ENCODE assay signal across 10 mouse cellular contexts in the genomic region with DNA sequence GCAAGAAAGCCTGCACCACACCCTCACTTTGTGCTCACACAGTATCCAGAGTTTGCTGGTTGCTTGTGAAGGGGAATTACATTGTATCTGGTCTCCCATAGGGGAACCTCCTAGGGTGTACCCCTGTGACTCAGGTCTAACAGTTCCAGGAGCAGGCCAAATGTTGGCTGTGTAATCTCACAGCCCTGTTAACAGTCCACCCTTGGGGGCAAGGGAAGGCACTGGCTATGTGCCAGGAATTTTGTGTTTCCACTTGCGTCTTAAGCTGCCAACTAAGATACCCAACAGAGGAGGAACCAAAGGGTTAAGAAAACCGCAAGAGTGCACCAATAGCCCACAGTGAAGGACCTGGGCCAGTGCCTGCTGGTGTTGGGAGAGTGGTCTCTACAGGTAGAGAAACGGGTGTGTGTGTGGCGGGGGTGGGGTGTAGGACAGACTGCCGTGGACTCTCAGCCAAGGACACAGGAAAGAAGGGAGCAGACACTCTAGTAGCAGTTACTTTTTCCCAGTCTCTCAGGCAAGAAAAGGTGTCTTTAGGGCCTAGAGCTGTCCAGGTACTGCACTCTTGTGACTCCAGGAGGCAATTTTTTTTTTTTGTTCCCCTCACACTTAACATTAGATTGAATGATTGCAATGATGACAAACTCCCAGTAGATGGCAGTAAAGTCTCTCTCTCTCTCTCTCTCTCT. TPM values are rescaled to one million over a fixed set of nuclear protein-coding genes. Genes with fewer than 3 reads are reported as not detected.
DNase-seq lines count a peak whose midpoint lies in the region; ATAC-seq and TF ChIP-seq lines count a peak whose summit lies in the region.
"Had no signal": no experiment of that assay in that cellular context is flagged by ENCODE, and none has a peak within 500 bp of the region (broad histone marks: within the 10 kb centered on the region; RNA-seq: fewer than 3 reads in every experiment).

No protein-coding gene starts in this region.

- H3K4me3 ChIP-seq in liver, postnatal 0 days (ENCODE audit: low read depth, low read length), result no peak overlapping the region
- no peak overlapping the region for H3K4me3 ChIP-seq in liver, embryonic 11.5 days (ENCODE audit: low read depth, low read length)
- H3K4me3 ChIP-seq in forebrain, postnatal 0 days (ENCODE audit: low read depth, low read length), result no peak overlapping the region
- H3K4me3 ChIP-seq: embryonic facial prominence, embryonic 12.5 days had no signal

- H3K9me3 ChIP-seq in liver, postnatal 0 days (ENCODE audit: low read length), result no peaks in the 10 kb centered on the region
- no peaks in the 10 kb centered on the region for H3K9me3 ChIP-seq in liver, embryonic 11.5 days (ENCODE audit: control insufficient read depth, low read length)
- no peaks in the 10 kb centered on the region for H3K9me3 ChIP-seq in forebrain, postnatal 0 days (ENCODE audit: low read length)
- H3K9me3 ChIP-seq: embryonic facial prominence, embryonic 12.5 days had no signal

- WGBS in liver, postnatal 0 days (ENCODE audit: insufficient replicate concordance), result 56% methylated on average over 5 of the region's 5 CpGs
- 67% methylated on average over 5 of the region's 5 CpGs for WGBS in liver, embryonic 11.5 days
- 48% methylated on average over 5 of the region's 5 CpGs for WGBS in forebrain, postnatal 0 days

- H3K9ac ChIP-seq in liver, postnatal 0 days (replicated peaks), result no peak overlapping the region
- no peak overlapping the region for H3K9ac ChIP-seq in liver, embryonic 11.5 days (ENCODE audit: low read depth, low read length)
- no peak overlapping the region for H3K9ac ChIP-seq in forebrain, postnatal 0 days
- H3K9ac ChIP-seq: embryonic facial prominence, embryonic 12.5 days had no signal

- no peak overlapping the region for H3K27ac ChIP-seq in liver, postnatal 0 days (ENCODE audit: low read depth)
- H3K27ac ChIP-seq in liver, embryonic 11.5 days (ENCODE audit: low read depth, low read length), result no peak overlapping the region
- H3K27ac ChIP-seq in forebrain, postnatal 0 days (ENCODE audit: low read depth, low read length), result no peak overlapping the region
- H3K27ac ChIP-seq: embryonic facial prominence, embryonic 12.5 days; macrophage had no signal

- no peaks in the 10 kb centered on the region for H3K4me1 ChIP-seq in liver, postnatal 0 days (ENCODE audit: insufficient read depth)
- H3K4me1 ChIP-seq in liver, embryonic 11.5 days (replicated peaks; ENCODE audit: control insufficient read depth, insufficient read depth, low read length), result no peaks in the 10 kb centered on the region
- no peaks in the 10 kb centered on the region for H3K4me1 ChIP-seq in forebrain, postnatal 0 days (ENCODE audit: insufficient read depth)

- TF ChIP-seq CTCF in liver, postnatal 0 days (IDR thresholded peaks at IDR 0.05; ENCODE audit: low read depth), result peak; percentile 38
- TF ChIP-seq CTCF in forebrain, postnatal 0 days (IDR thresholded peaks at IDR 0.05; ENCODE audit: low read depth), result peak; percentile 76

- peak; percentile 56 to 84 for DNase-seq in cerebellum, postnatal 10 days
- DNase-seq in cerebellum, adult 11 months, result no peak
- no peak for DNase-seq in liver, postnatal 0 days
- DNase-seq in liver, embryonic 11.5 days (ENCODE audit: low spot score), result no peak
- peak; percentile 80 for DNase-seq in forebrain, postnatal 0 days
- DNase-seq in retina, embryonic 14.5 days (ENCODE audit: low spot score), result peak; percentile 86
- no peak for DNase-seq in adrenal gland, postnatal 36 days
- DNase-seq in urinary bladder, postnatal 14 days (ENCODE audit: low spot score), result no peak

- H3K36me3 ChIP-seq in liver, postnatal 0 days (replicated peaks; ENCODE audit: insufficient read depth, low read length), result no peaks in the 10 kb centered on the region
- no peaks in the 10 kb centered on the region for H3K36me3 ChIP-seq in liver, embryonic 11.5 days (ENCODE audit: control insufficient read depth, insufficient read depth, low read length)
- no peaks in the 10 kb centered on the region for H3K36me3 ChIP-seq in forebrain, postnatal 0 days (ENCODE audit: insufficient read depth)
- H3K36me3 ChIP-seq: embryonic facial prominence, embryonic 12.5 days had no signal

- no peak overlapping the region for H3K4me2 ChIP-seq in liver, postnatal 0 days (ENCODE audit: low read depth, low read length)
- no peak overlapping the region for H3K4me2 ChIP-seq in liver, embryonic 11.5 days
- H3K4me2 ChIP-seq in forebrain, postnatal 0 days (ENCODE audit: low read depth), result no peak overlapping the region
- H3K4me2 ChIP-seq: embryonic facial prominence, embryonic 12.5 days had no signal

- no peaks in the 10 kb centered on the region for H3K27me3 ChIP-seq in liver, postnatal 0 days (ENCODE audit: insufficient read depth, low read length)
- no peaks in the 10 kb centered on the region for H3K27me3 ChIP-seq in liver, embryonic 11.5 days (replicated peaks; ENCODE audit: control insufficient read depth, insufficient read depth, low read length)
- H3K27me3 ChIP-seq in forebrain, postnatal 0 days (ENCODE audit: insufficient read depth, low read length), result no peaks in the 10 kb centered on the region
- H3K27me3 ChIP-seq: embryonic facial prominence, embryonic 12.5 days had no signal

- no peak for ATAC-seq in liver, postnatal 0 days
- no peak for ATAC-seq in liver, embryonic 11.5 days (replicated peaks; ENCODE audit: low FRiP score)
- peak; percentile 25; the same call in 1 of the 2 replicates for ATAC-seq in forebrain, postnatal 0 days

- TF ChIP-seq EP300 in liver, postnatal 0 days (IDR thresholded peaks at IDR 0.05; ENCODE audit: low read depth), result no peak

RNA-seq across cellular contexts. Expression of gene Zdhhc22, which starts 10.1 kb away (rescaled TPM):
- not detected in 2 replicates for polyA plus RNA-seq in liver, postnatal 0 days (2015; fragmentation: Nextera tagmentation; extraction: Ambion mirVana)
- polyA plus RNA-seq in liver, embryonic 11.5 days (2014; fragmentation: Nextera tagmentation; extraction: Ambion mirVana), result 0.05 and 0.08 TPM in 2 replicates
- 10.7 and 12.5 TPM in 2 replicates for total RNA-seq in forebrain, postnatal 0 days (2014; rRNA removed)
- polyA plus RNA-seq in forebrain, postnatal 0 days (2015; fragmentation: Nextera tagmentation; extraction: Ambion mirVana), result 12.3 and 21.7 TPM in 2 replicates
- total RNA-seq in adrenal gland, postnatal 36 days (2021), result under 1 TPM; 0.49 to 0.60 TPM
- polyA plus RNA-seq: macrophage had no signal

RNA-seq across cellular contexts. Expression of gene Tmem63c, which starts 20.8 kb away (rescaled TPM):
- polyA plus RNA-seq in liver, postnatal 0 days (2015; fragmentation: Nextera tagmentation; extraction: Ambion mirVana), result not detected in 2 replicates
- polyA plus RNA-seq in liver, embryonic 11.5 days (2014; fragmentation: Nextera tagmentation; extraction: Ambion mirVana), result not detected in 2 replicates
- 20.1 and 21.8 TPM in 2 replicates for total RNA-seq in forebrain, postnatal 0 days (2014; rRNA removed)
- polyA plus RNA-seq in forebrain, postnatal 0 days (2015; fragmentation: Nextera tagmentation; extraction: Ambion mirVana), result 6.6 and 8.5 TPM in 2 replicates
- total RNA-seq in adrenal gland, postnatal 36 days (2021), result 1 to 10 TPM; 1.0 to 1.3 TPM
- polyA plus RNA-seq: macrophage had no signal

RNA-seq across cellular contexts. Expression of gene Cipc, which starts 53.5 kb away (rescaled TPM):
- 4.4 and 4.7 TPM in 2 replicates for polyA plus RNA-seq in liver, postnatal 0 days (2015; fragmentation: Nextera tagmentation; extraction: Ambion mirVana)
- 23.8 and 28.1 TPM in 2 replicates for polyA plus RNA-seq in liver, embryonic 11.5 days (2014; fragmentation: Nextera tagmentation; extraction: Ambion mirVana)
- 53.1 and 62.9 TPM in 2 replicates for total RNA-seq in forebrain, postnatal 0 days (2014; rRNA removed)
- 28.4 and 38.1 TPM in 2 replicates for polyA plus RNA-seq in forebrain, postnatal 0 days (2015; fragmentation: Nextera tagmentation; extraction: Ambion mirVana)
- total RNA-seq in adrenal gland, postnatal 36 days (2021), result 10 to 100 TPM; 24.4 to 24.7 TPM

Comparison
In these comparisons a context has a peak if more than half of its experiments do, and no peak if none do; other contexts are left out.
1. DNase-seq: peak in cerebellum, postnatal 10 days (2 of 2), forebrain, postnatal 0 days (single experiment) and retina, embryonic 14.5 days (single experiment); none in cerebellum, adult 11 months (single experiment), liver, postnatal 0 days (single experiment), liver, embryonic 11.5 days (single experiment), adrenal gland, postnatal 36 days (0 of 2) and urinary bladder, postnatal 14 days (single experiment).
2. RNA of gene Zdhhc22, which starts 10.1 kb away (polyA plus RNA-seq): 12.3 to 21.7 TPM in forebrain, postnatal 0 days; 0.05 to 0.08 TPM in liver, embryonic 11.5 days and not detected in liver, postnatal 0 days; every median in the first group is over 10 times any median in the second.